8 mouse cellular contexts compared by ENCODE assay signal in genomic region chr2:35336388-35337280, GRCm38 (mm10). TPM values are rescaled to one million over a fixed set of nuclear protein-coding genes. Genes with fewer than 3 reads are reported as not detected.
DNase-seq lines count a peak whose midpoint lies in the region; ATAC-seq and TF ChIP-seq lines count a peak whose summit lies in the region.

Gene Stom, minus strand, starts transcription at chr2:35336976.

- TF ChIP-seq CTCF in heart, adult 2 months (IDR thresholded peaks at IDR 0.05) = no peak

- peak within 1 kb of the TSS; percentile 52 for H3K4me3 ChIP-seq in embryonic facial prominence, embryonic 14.5 days (ENCODE audit: low read depth, low read length)
- H3K4me3 ChIP-seq in heart, adult 2 months = peak within 1 kb of the TSS; percentile 92
- H3K4me3 ChIP-seq in limb, embryonic 13.5 days = peak within 1 kb of the TSS; percentile 73
- H3K4me3 ChIP-seq in midbrain, embryonic 16.5 days (ENCODE audit: low read depth, low read length) = peak within 1 kb of the TSS; percentile 59

- peak; percentile 98 for ATAC-seq in embryonic facial prominence, embryonic 14.5 days (ENCODE audit: low read depth)
- peak; percentile 96 for ATAC-seq in limb, embryonic 13.5 days (ENCODE audit: low FRiP score, low read depth)
- ATAC-seq in midbrain, embryonic 16.5 days = peak; percentile 97

- peak within 1 kb of the TSS; percentile 87 for H3K4me2 ChIP-seq in embryonic facial prominence, embryonic 14.5 days (ENCODE audit: low read depth, low read length)
- peak within 1 kb of the TSS; percentile 100 for H3K4me2 ChIP-seq in limb, embryonic 13.5 days (replicated peaks)
- H3K4me2 ChIP-seq in midbrain, embryonic 16.5 days (ENCODE audit: low read length) = peak within 1 kb of the TSS; percentile 90

- intact Hi-C loops in heart, adult 2 months (cut with DNase I) = loop anchor here (5.0 kb wide), 1 partner anchor 134 kb away; the partner anchor contains the start of gene Rab14

- no peaks in the 10 kb centered on the region for H3K27me3 ChIP-seq in embryonic facial prominence, embryonic 14.5 days (replicated peaks; ENCODE audit: control insufficient read depth, insufficient read depth, low read length)
- no peaks in the 10 kb centered on the region for H3K27me3 ChIP-seq in heart, adult 2 months (ENCODE audit: control insufficient read depth, insufficient read depth, low read length)
- peaks cover 18% of the 10 kb centered on the region; the same call in 1 of the 2 replicates for H3K27me3 ChIP-seq in limb, embryonic 13.5 days
- no peaks in the 10 kb centered on the region for H3K27me3 ChIP-seq in midbrain, embryonic 16.5 days (ENCODE audit: control insufficient read depth, insufficient read depth, low read depth, low read length)

- peak; percentile 98 for TF ChIP-seq POLR2A in heart, adult 2 months (IDR thresholded peaks at IDR 0.05; ENCODE audit: insufficient read depth, low read depth, low read length)

- DNase-seq in 3T3-L1 (ENCODE audit: low read depth, low spot score) = peak; percentile 99
- peak; percentile 99 to 100 for DNase-seq in adrenal gland, postnatal 4 days (ENCODE audit: low spot score in 2 of 2)
- DNase-seq in embryonic facial prominence, embryonic 14.5 days (ENCODE audit: low spot score) = peak; percentile 99
- peak; percentile 100 for DNase-seq in heart, adult 2 months
- DNase-seq in kidney, adult 8-10 months = peak; percentile 99 to 100
- DNase-seq in spleen, postnatal 10 days (ENCODE audit: low spot score in 2 of 2) = peak; percentile 100

- H3K4me1 ChIP-seq in embryonic facial prominence, embryonic 14.5 days (ENCODE audit: control insufficient read depth, insufficient read depth, low read length) = peaks cover 17% of the 10 kb centered on the region
- H3K4me1 ChIP-seq in heart, adult 2 months (ENCODE audit: control insufficient read depth, insufficient read depth, low read length) = peaks cover 14% of the 10 kb centered on the region
- peaks cover 18% of the 10 kb centered on the region for H3K4me1 ChIP-seq in limb, embryonic 13.5 days
- H3K4me1 ChIP-seq in midbrain, embryonic 16.5 days (ENCODE audit: control insufficient read depth, insufficient read depth, low read length) = peaks cover 12% of the 10 kb centered on the region

- peak within 1 kb of the TSS; percentile 76 for H3K27ac ChIP-seq in embryonic facial prominence, embryonic 14.5 days (replicated peaks; ENCODE audit: low read depth, low read length)
- H3K27ac ChIP-seq in heart, adult 2 months = peak within 1 kb of the TSS; percentile 94
- peak within 1 kb of the TSS; percentile 69 for H3K27ac ChIP-seq in limb, embryonic 13.5 days
- H3K27ac ChIP-seq in midbrain, embryonic 16.5 days (ENCODE audit: low read length) = peak within 1 kb of the TSS; percentile 70

- no peaks in the 10 kb centered on the region for H3K9me3 ChIP-seq in embryonic facial prominence, embryonic 14.5 days (ENCODE audit: control insufficient read depth, low read length)
- H3K9me3 ChIP-seq in limb, embryonic 13.5 days = no peaks in the 10 kb centered on the region
- H3K9me3 ChIP-seq in midbrain, embryonic 16.5 days (replicated peaks; ENCODE audit: control insufficient read depth, low read length, poor library complexity, severe bottlenecking) = no peaks in the 10 kb centered on the region

- TF ChIP-seq EP300 in heart, adult 2 months (IDR thresholded peaks at IDR 0.05; ENCODE audit: insufficient read depth, low read depth, low read length) = peak; percentile 84

- H3K79me2 ChIP-seq in heart, adult 2 months (replicated peaks; ENCODE audit: control insufficient read depth, insufficient read depth, low read length) = no peaks in the 10 kb centered on the region; the same call in none of the 2 replicates

- peak within 1 kb of the TSS; percentile 70 for H3K9ac ChIP-seq in embryonic facial prominence, embryonic 14.5 days (ENCODE audit: low read depth, low read length)
- peak within 1 kb of the TSS; percentile 75 for H3K9ac ChIP-seq in heart, adult 2 months (ENCODE audit: low read depth, low read length)
- H3K9ac ChIP-seq in limb, embryonic 13.5 days = peak within 1 kb of the TSS; percentile 81
- H3K9ac ChIP-seq in midbrain, embryonic 16.5 days (ENCODE audit: low read depth, low read length) = peak within 1 kb of the TSS; percentile 65

- WGBS in embryonic facial prominence, embryonic 14.5 days = under 1% methylated on average over 36 of the region's 45 CpGs
- under 1% methylated on average over 45 of the region's 45 CpGs for WGBS in heart, adult 2 months
- under 1% methylated on average over 45 of the region's 45 CpGs for WGBS in limb, embryonic 13.5 days
- under 1% methylated on average over 44 of the region's 45 CpGs for WGBS in midbrain, embryonic 16.5 days

- no peaks in the 10 kb centered on the region for H3K36me3 ChIP-seq in embryonic facial prominence, embryonic 14.5 days (ENCODE audit: control insufficient read depth, insufficient read depth, low read length)
- peaks cover 4% of the 10 kb centered on the region for H3K36me3 ChIP-seq in heart, adult 2 months (ENCODE audit: control insufficient read depth, insufficient read depth, low read length)
- no peaks in the 10 kb centered on the region for H3K36me3 ChIP-seq in limb, embryonic 13.5 days
- H3K36me3 ChIP-seq in midbrain, embryonic 16.5 days (ENCODE audit: control insufficient read depth, insufficient read depth, low read length) = no peaks in the 10 kb centered on the region

RNA-seq across cellular contexts. Expression of gene Stom, which starts in this region (rescaled TPM):
- 10 to 100 TPM; 42.7 to 43.5 TPM for total RNA-seq in adrenal gland, postnatal 4 days (2021)
- 30.2 and 33.2 TPM in 2 replicates for polyA plus RNA-seq in embryonic facial prominence, embryonic 14.5 days (2014; fragmentation: Nextera tagmentation; extraction: Ambion mirVana)
- 10 to 100 TPM; 82.4 to 87.5 TPM for total RNA-seq in heart, adult 2 months (2021)
- 75.6 and 147 TPM in 2 replicates for polyA plus RNA-seq in heart, adult 2 months (2012; rRNA removed)
- 18.1 and 18.5 TPM in 2 replicates for polyA plus RNA-seq in limb, embryonic 13.5 days (2015; fragmentation: Nextera tagmentation; extraction: Ambion mirVana)
- 14.5 and 17.6 TPM in 2 replicates for polyA plus RNA-seq in midbrain, embryonic 16.5 days (2015; fragmentation: Nextera tagmentation; extraction: Ambion mirVana)

Comparison
In these comparisons a context has a peak if more than half of its experiments do, and no peak if none do; other contexts are left out.
1. Peak in every context shown above with its lines: DNase-seq, ATAC-seq, H3K4me3 ChIP-seq and H3K27ac ChIP-seq.